Mouse (Mus musculus): ENCODE data around the gene Dennd1a. TPM values are rescaled to one million over a fixed set of nuclear protein-coding genes. Genes with fewer than 3 reads are reported as not detected.

Gene Dennd1a
- polyA plus RNA-seq, 1 experiment from 2014 or later: 10.3 TPM

DNA sequence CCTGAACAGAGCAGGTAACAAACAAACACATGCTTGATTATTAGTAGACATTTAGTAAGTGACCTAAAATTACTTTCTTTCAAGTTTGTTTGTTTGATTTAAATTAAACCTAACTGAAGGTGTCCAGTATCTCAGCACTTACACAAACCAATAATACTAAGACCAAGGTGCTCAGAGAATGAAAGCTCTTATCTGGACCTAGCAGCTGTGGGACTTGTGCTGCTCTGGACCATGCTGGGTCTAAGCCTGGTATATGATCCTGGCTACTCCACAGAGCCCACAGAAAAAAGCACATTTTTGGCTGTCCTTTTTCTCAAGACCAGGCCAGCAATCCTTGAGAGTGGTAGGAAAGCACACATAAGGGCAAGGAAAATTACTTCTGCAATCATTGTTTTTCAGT lies 193.2 kb downstream of the Dennd1a start:
- H3K36me3 ChIP-seq (ENCODE audit: control insufficient read depth, insufficient read depth): no peaks in the 10 kb centered on the region

DNA sequence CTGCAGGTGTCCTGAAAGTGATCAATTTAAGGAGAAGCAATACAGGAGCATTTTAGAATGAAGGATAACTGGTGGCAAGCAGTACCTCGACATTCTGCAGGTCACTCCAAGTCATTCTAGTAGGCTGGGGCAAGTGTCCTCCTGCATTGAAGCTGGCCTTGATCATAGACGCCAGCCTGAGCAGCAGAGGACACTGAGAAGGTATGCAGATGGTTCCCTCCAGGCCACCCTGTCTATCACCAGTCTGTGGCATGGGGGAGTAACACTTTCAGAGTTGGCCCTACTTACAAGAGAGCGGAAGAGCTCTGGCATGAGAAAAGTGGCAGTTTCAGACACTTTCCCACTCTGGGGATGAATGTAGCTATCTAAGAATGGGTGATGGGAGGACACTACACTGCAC lies 193.9 kb downstream of the Dennd1a start:
- Histone ChIP-seq H3K27ac (ENCODE audit: low read depth, low read length) (no peak overlapping the region), H3K4me3 (ENCODE audit: low read depth, low read length) (no peak overlapping the region), H3K4me1 (replicated peaks; ENCODE audit: control insufficient read depth, insufficient read depth, low read length) (no peaks in the 10 kb centered on the region), H3K27me3 (replicated peaks; ENCODE audit: control insufficient read depth, insufficient read depth, low read length) (no peaks in the 10 kb centered on the region), H3K4me2 (replicated peaks; ENCODE audit: low read depth) (no peak overlapping the region), H3K36me3 (ENCODE audit: control insufficient read depth, insufficient read depth) (no peaks in the 10 kb centered on the region), H3K9me3 (ENCODE audit: control insufficient read depth) (no peaks in the 10 kb centered on the region), H3K9ac (ENCODE audit: low read depth, low read length) (no peak overlapping the region)
- ATAC-seq: no peak
- no peak for TF ChIP-seq CTCF (IDR thresholded peaks at IDR 0.05; ENCODE audit: low read depth)
- WGBS: 82% methylated on average over 3 of the region's 3 CpGs

More for the DNA sequence above, 193.2 kb downstream of the Dennd1a start:
- no peaks in the 10 kb centered on the region for H3K4me1 ChIP-seq (replicated peaks; ENCODE audit: control insufficient read depth, insufficient read depth, low read length)
- no peak overlapping the region for H3K4me3 ChIP-seq (ENCODE audit: low read depth, low read length)
- no peak overlapping the region for H3K9ac ChIP-seq (ENCODE audit: low read depth, low read length)
- H3K27ac ChIP-seq (ENCODE audit: low read depth, low read length): no peak overlapping the region
- no peak for ATAC-seq
- no peaks in the 10 kb centered on the region for H3K9me3 ChIP-seq (ENCODE audit: control insufficient read depth)
- no peak for TF ChIP-seq CTCF (IDR thresholded peaks at IDR 0.05; ENCODE audit: low read depth)
- H3K27me3 ChIP-seq (replicated peaks; ENCODE audit: control insufficient read depth, insufficient read depth, low read length): no peaks in the 10 kb centered on the region
- H3K4me2 ChIP-seq (replicated peaks; ENCODE audit: low read depth): no peak overlapping the region

DNA sequence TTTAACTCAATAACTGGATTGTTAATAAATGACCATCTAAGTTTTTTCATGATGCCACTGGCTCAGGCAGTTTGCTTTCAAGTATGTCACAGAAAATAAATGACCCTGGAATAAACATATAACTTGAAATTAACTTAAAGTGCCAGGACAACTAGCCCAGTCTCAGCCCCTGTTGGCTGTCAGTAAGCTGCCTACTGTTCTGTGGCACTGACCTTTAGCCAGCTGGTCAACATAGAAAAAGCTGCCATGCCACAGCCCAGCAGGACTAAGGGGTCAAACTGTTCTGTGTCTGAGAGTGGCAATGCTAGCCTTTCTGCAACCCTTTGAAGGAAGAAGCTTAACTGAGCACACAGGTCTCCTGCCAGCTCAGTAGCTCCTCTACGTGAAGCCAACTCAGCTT lies 198.8 kb downstream of the Dennd1a start:
- H3K9ac ChIP-seq (ENCODE audit: low read depth, low read length): no peak overlapping the region
- ATAC-seq: no peak
- WGBS: 88% methylated on average over 1 of the region's 1 CpGs
- TF ChIP-seq CTCF (IDR thresholded peaks at IDR 0.05; ENCODE audit: low read depth): no peak
- no peaks in the 10 kb centered on the region for H3K9me3 ChIP-seq (ENCODE audit: control insufficient read depth)
- no peaks in the 10 kb centered on the region for H3K4me1 ChIP-seq (replicated peaks; ENCODE audit: control insufficient read depth, insufficient read depth, low read length)
- H3K27me3 ChIP-seq (replicated peaks; ENCODE audit: control insufficient read depth, insufficient read depth, low read length): no peaks in the 10 kb centered on the region
- H3K27ac ChIP-seq (ENCODE audit: low read depth, low read length): no peak overlapping the region
- no peaks in the 10 kb centered on the region for H3K36me3 ChIP-seq (ENCODE audit: control insufficient read depth, insufficient read depth)
- no peak overlapping the region for H3K4me2 ChIP-seq (replicated peaks; ENCODE audit: low read depth)
- no peak overlapping the region for H3K4me3 ChIP-seq (ENCODE audit: low read depth, low read length)

DNA sequence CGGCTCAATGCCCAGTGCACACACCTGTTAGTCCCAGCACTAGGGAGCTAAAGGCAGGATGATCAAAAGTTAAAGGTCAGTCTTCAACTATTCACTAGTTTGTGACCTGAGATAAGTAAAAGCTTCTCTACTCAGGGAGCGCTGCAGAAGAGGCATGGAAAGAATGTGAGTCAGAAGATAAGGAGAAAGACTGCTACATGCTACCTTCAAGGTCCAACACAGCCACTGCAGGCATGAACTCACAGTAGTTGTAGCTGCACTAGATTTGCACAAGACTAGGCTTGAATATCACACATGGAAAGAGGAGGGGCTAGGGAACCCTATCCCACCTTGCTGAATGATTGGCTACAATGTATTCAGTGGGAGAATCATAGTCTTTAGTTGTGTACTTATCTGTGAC lies 202.1 kb downstream of the Dennd1a start:
- Histone ChIP-seq H3K4me1 (replicated peaks; ENCODE audit: control insufficient read depth, insufficient read depth, low read length) (no peaks in the 10 kb centered on the region), H3K27me3 (replicated peaks; ENCODE audit: control insufficient read depth, insufficient read depth, low read length) (no peaks in the 10 kb centered on the region), H3K4me3 (ENCODE audit: low read depth, low read length) (no peak overlapping the region), H3K27ac (ENCODE audit: low read depth, low read length) (no peak overlapping the region), H3K9me3 (ENCODE audit: control insufficient read depth) (no peaks in the 10 kb centered on the region), H3K4me2 (replicated peaks; ENCODE audit: low read depth) (no peak overlapping the region), H3K9ac (ENCODE audit: low read depth, low read length) (no peak overlapping the region), H3K36me3 (ENCODE audit: control insufficient read depth, insufficient read depth) (no peaks in the 10 kb centered on the region)
- no peak for ATAC-seq
- 57% methylated on average over 2 of the region's 2 CpGs for WGBS
- TF ChIP-seq CTCF (IDR thresholded peaks at IDR 0.05; ENCODE audit: low read depth): no peak

DNA sequence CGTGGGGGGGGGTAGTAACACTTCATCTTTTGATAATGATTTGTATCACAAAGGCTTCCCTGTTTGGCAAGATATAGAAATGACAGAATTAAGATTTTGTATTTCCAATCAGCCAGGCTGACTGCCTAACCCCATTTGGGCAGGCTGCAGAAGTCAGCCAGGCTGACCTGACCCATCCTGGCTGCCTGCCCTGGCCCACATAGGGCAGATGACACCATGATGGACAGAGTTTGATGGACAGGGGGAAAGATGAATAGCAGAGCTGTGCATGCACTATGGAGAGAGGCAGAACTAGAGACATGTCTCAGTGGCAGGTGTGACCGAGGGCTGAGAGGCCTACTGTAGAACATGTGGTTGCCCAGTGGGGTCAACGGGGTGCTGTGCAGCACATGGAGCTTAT lies 203.9 kb downstream of the Dennd1a start:
- Histone ChIP-seq H3K9me3 (ENCODE audit: control insufficient read depth) (no peaks in the 10 kb centered on the region), H3K27ac (ENCODE audit: low read depth, low read length) (no peak overlapping the region), H3K36me3 (ENCODE audit: control insufficient read depth, insufficient read depth) (no peaks in the 10 kb centered on the region), H3K4me2 (replicated peaks; ENCODE audit: low read depth) (no peak overlapping the region), H3K4me3 (ENCODE audit: low read depth, low read length) (no peak overlapping the region), H3K27me3 (replicated peaks; ENCODE audit: control insufficient read depth, insufficient read depth, low read length) (no peaks in the 10 kb centered on the region), H3K9ac (ENCODE audit: low read depth, low read length) (no peak overlapping the region), H3K4me1 (replicated peaks; ENCODE audit: control insufficient read depth, insufficient read depth, low read length) (no peaks in the 10 kb centered on the region)
- ATAC-seq: no peak
- TF ChIP-seq CTCF (IDR thresholded peaks at IDR 0.05; ENCODE audit: low read depth): no peak
- WGBS: 92% methylated on average over 3 of the region's 3 CpGs

DNA sequence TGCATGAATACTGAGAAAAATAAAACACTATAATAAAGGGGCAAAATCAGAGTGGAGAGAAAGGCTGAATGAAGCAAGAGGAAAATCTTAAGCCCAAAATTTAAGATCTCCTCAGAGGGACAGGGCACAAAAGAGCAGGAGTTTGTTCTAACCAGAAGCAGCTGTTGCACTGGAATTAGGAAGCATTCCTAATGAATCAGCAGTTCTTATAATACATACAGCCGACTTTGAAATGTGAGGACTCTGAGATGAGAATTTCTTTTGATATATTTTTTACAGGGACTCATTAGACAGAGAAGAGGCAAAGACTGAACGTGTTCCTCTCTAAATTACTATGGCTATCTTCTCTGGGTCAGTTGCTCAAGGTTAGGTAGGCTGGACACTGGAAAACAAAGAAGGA lies 212.7 kb downstream of the Dennd1a start:
- Histone ChIP-seq H3K36me3 (ENCODE audit: control insufficient read depth, insufficient read depth) (no peaks in the 10 kb centered on the region), H3K27ac (ENCODE audit: low read depth, low read length) (no peak overlapping the region), H3K4me1 (replicated peaks; ENCODE audit: control insufficient read depth, insufficient read depth, low read length) (no peaks in the 10 kb centered on the region), H3K9ac (ENCODE audit: low read depth, low read length) (no peak overlapping the region), H3K9me3 (ENCODE audit: control insufficient read depth) (no peaks in the 10 kb centered on the region), H3K4me3 (ENCODE audit: low read depth, low read length) (no peak overlapping the region), H3K4me2 (replicated peaks; ENCODE audit: low read depth) (no peak overlapping the region), H3K27me3 (replicated peaks; ENCODE audit: control insufficient read depth, insufficient read depth, low read length) (no peaks in the 10 kb centered on the region)
- no peak for TF ChIP-seq CTCF (IDR thresholded peaks at IDR 0.05; ENCODE audit: low read depth)
- 61% methylated on average over 2 of the region's 2 CpGs for WGBS
- ATAC-seq: no peak

DNA sequence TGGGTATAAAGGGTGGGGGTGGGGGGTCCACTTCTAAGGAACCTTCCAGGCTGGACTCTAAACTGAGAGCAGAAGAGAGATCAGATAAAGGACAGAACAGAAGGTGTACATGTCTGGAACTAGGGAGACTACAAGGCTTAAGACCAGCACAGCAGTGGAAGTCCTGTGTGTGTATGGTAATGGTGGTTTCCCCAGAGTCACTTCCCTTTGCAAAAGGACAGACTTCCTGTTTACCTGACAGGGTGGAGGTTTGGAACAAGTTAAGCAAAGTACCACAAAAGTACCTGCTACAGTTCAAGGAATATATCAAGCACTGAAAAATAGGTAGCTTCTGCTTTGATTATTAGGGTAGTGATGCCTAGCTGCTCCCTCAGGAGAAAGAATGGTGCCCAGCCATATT lies 215.1 kb downstream of the Dennd1a start:
- H3K36me3 ChIP-seq (ENCODE audit: control insufficient read depth, insufficient read depth): no peaks in the 10 kb centered on the region
- H3K27me3 ChIP-seq (replicated peaks; ENCODE audit: control insufficient read depth, insufficient read depth, low read length): no peaks in the 10 kb centered on the region
- no peak overlapping the region for H3K9ac ChIP-seq (ENCODE audit: low read depth, low read length)
- H3K27ac ChIP-seq (ENCODE audit: low read depth, low read length): no peak overlapping the region
- no peak overlapping the region for H3K4me2 ChIP-seq (replicated peaks; ENCODE audit: low read depth)
- TF ChIP-seq CTCF (IDR thresholded peaks at IDR 0.05; ENCODE audit: low read depth): no peak
- H3K9me3 ChIP-seq (ENCODE audit: control insufficient read depth): no peaks in the 10 kb centered on the region
- no peak for ATAC-seq
- H3K4me3 ChIP-seq (ENCODE audit: low read depth, low read length): no peak overlapping the region
- H3K4me1 ChIP-seq (replicated peaks; ENCODE audit: control insufficient read depth, insufficient read depth, low read length): no peaks in the 10 kb centered on the region
